Mouse (Mus musculus): ENCODE results near the gene Fam155a. TPM values are rescaled to one million over a fixed set of nuclear protein-coding genes. Genes with fewer than 3 reads are reported as not detected.
"Not testable (repeated sequence)": the region's sequence is repeated elsewhere in the genome, so short reads cannot be mapped to it uniquely, and the experiment has no call there.

Gene Fam155a
- polyA plus RNA-seq, 1 experiment from 2014 or later = 19.7 TPM

- Histone ChIP-seq H3K27me3 (no peaks in the 10 kb centered on the region), H3K9me3 (no peaks in the 10 kb centered on the region), H3K4me1 (replicated peaks) (0 out of 2 replicates have a peak, but pooled peaks cover 6% of the 10 kb centered on the region), H3K36me3 (no peaks in the 10 kb centered on the region), H3K4me2 (no peak overlapping the region), H3K27ac (replicated peaks) (peak overlapping the region; percentile 65), H3K9ac (no peak overlapping the region), H3K4me3 (no peak overlapping the region)
- 70% methylated on average over 2 of the region's 2 CpGs for WGBS
- ATAC-seq (ENCODE audit: low read depth) = no peak
Observed at GRCm38 (mm10) chr8:9423184-9423583, 347.8 kb downstream of the Fam155a start.

- Histone ChIP-seq H3K4me2 (no peak overlapping the region), H3K27me3 (no peaks in the 10 kb centered on the region), H3K9ac (no peak overlapping the region), H3K9me3 (no peaks in the 10 kb centered on the region), H3K27ac (replicated peaks) (no peak overlapping the region), H3K4me1 (replicated peaks) (0 out of 2 replicates have a peak, but pooled peaks cover 9% of the 10 kb centered on the region), H3K4me3 (no peak overlapping the region), H3K36me3 (no peaks in the 10 kb centered on the region)
- no peak for ATAC-seq (ENCODE audit: low read depth)
- 78% methylated on average over 10 of the region's 10 CpGs for WGBS
Observed at GRCm38 (mm10) chr8:9418856-9419800, 351.8 kb downstream of the Fam155a start.

- no peak for ATAC-seq (ENCODE audit: low read depth)
- no peak overlapping the region for H3K9ac ChIP-seq
- H3K9me3 ChIP-seq = no peaks in the 10 kb centered on the region
- no peak overlapping the region for H3K27ac ChIP-seq (replicated peaks)
- H3K36me3 ChIP-seq = no peaks in the 10 kb centered on the region
- WGBS = 90% methylated on average over 9 of the region's 9 CpGs
- H3K4me3 ChIP-seq = no peak overlapping the region
- H3K4me1 ChIP-seq (replicated peaks) = 0 out of 2 replicates have a peak, but pooled peaks cover 4% of the 10 kb centered on the region
- H3K27me3 ChIP-seq = no peaks in the 10 kb centered on the region
- no peak overlapping the region for H3K4me2 ChIP-seq
Observed at GRCm38 (mm10) chr8:9416189-9416588, 354.8 kb downstream of the Fam155a start.

GRCm38 (mm10) chr8:9408480-9408879 is 362.5 kb downstream of the Fam155a start:
- WGBS = 65% methylated on average over 5 of the region's 5 CpGs
- Histone ChIP-seq H3K27ac (replicated peaks) (no peak overlapping the region), H3K9me3 (no peaks in the 10 kb centered on the region), H3K27me3 (no peaks in the 10 kb centered on the region), H3K36me3 (no peaks in the 10 kb centered on the region), H3K4me2 (no peak overlapping the region), H3K4me1 (replicated peaks) (no peaks in the 10 kb centered on the region), H3K4me3 (no peak overlapping the region), H3K9ac (no peak overlapping the region)
- ATAC-seq (ENCODE audit: low read depth) = no peak

- H3K4me2 ChIP-seq = no peak overlapping the region
- H3K36me3 ChIP-seq = no peaks in the 10 kb centered on the region
- no peaks in the 10 kb centered on the region for H3K9me3 ChIP-seq
- no peak for ATAC-seq (ENCODE audit: low read depth)
- no peak overlapping the region for H3K27ac ChIP-seq (replicated peaks)
- no peaks in the 10 kb centered on the region for H3K27me3 ChIP-seq
- H3K9ac ChIP-seq = no peak overlapping the region
- H3K4me1 ChIP-seq (replicated peaks) = no peaks in the 10 kb centered on the region
- H3K4me3 ChIP-seq = no peak overlapping the region
- WGBS = 88% methylated on average over 6 of the region's 6 CpGs
Observed at GRCm38 (mm10) chr8:9406204-9406603, 364.8 kb downstream of the Fam155a start.

GRCm38 (mm10) chr8:9404651-9405050 is 366.3 kb downstream of the Fam155a start:
- H3K36me3 ChIP-seq = no peaks in the 10 kb centered on the region
- H3K27me3 ChIP-seq = no peaks in the 10 kb centered on the region
- H3K9ac ChIP-seq = no peak overlapping the region
- H3K4me3 ChIP-seq = no peak overlapping the region
- WGBS = 82% methylated on average over 3 of the region's 3 CpGs
- no peaks in the 10 kb centered on the region for H3K9me3 ChIP-seq
- H3K4me2 ChIP-seq = no peak overlapping the region
- no peak for ATAC-seq (ENCODE audit: low read depth)
- no peak overlapping the region for H3K27ac ChIP-seq (replicated peaks)
- no peaks in the 10 kb centered on the region for H3K4me1 ChIP-seq (replicated peaks)

- peaks cover 9% of the 10 kb centered on the region; the same call in 1 of the 2 replicates for H3K4me1 ChIP-seq (replicated peaks)
- WGBS = 60% methylated on average over 4 of the region's 4 CpGs
- no peak overlapping the region for H3K4me2 ChIP-seq
- no peak overlapping the region for H3K9ac ChIP-seq
- no peaks in the 10 kb centered on the region for H3K27me3 ChIP-seq
- no peak for ATAC-seq (ENCODE audit: low read depth)
- H3K9me3 ChIP-seq = no peaks in the 10 kb centered on the region
- H3K4me3 ChIP-seq = no peak overlapping the region
- no peak overlapping the region for H3K27ac ChIP-seq (replicated peaks)
- H3K36me3 ChIP-seq = no peaks in the 10 kb centered on the region
Observed at GRCm38 (mm10) chr8:9402393-9402792, 368.6 kb downstream of the Fam155a start.

- ATAC-seq (ENCODE audit: low read depth) = no peak
- 77% methylated on average over 3 of the region's 3 CpGs for WGBS
Observed at GRCm38 (mm10) chr8:9398606-9399263, 372.2 kb downstream of the Fam155a start.

GRCm38 (mm10) chr8:9398040-9398439 is 372.9 kb downstream of the Fam155a start:
- Histone ChIP-seq H3K9me3 (no peaks in the 10 kb centered on the region), H3K27ac (replicated peaks) (no peak overlapping the region), H3K9ac (no peak overlapping the region), H3K4me1 (replicated peaks) (peaks cover 9% of the 10 kb centered on the region; the same call in 1 of the 2 replicates), H3K4me2 (no peak overlapping the region), H3K4me3 (no peak overlapping the region), H3K27me3 (no peaks in the 10 kb centered on the region), H3K36me3 (no peaks in the 10 kb centered on the region)
- WGBS = 64% methylated on average over 6 of the region's 6 CpGs
- ATAC-seq (ENCODE audit: low read depth) = no peak

More at GRCm38 (mm10) chr8:9398606-9399263, 372.2 kb downstream of the Fam155a start:
- Histone ChIP-seq H3K4me1 (replicated peaks) (peaks cover 9% of the 10 kb centered on the region; the same call in 1 of the 2 replicates), H3K27ac (replicated peaks) (0 out of 2 replicates have a peak overlapping the region, but pooled peaks have one; percentile 23), H3K9ac (no peak overlapping the region), H3K4me2 (no peak overlapping the region), H3K4me3 (no peak overlapping the region), H3K36me3 (no peaks in the 10 kb centered on the region), H3K27me3 (no peaks in the 10 kb centered on the region), H3K9me3 (no peaks in the 10 kb centered on the region)

GRCm38 (mm10) chr8:9394670-9395069 is 376.3 kb downstream of the Fam155a start:
- Histone ChIP-seq H3K4me3 (no peak overlapping the region), H3K9ac (no peak overlapping the region), H3K36me3 (no peaks in the 10 kb centered on the region), H3K4me1 (replicated peaks) (peaks cover 9% of the 10 kb centered on the region; the same call in 1 of the 2 replicates), H3K9me3 (no peaks in the 10 kb centered on the region), H3K27ac (replicated peaks) (no peak overlapping the region), H3K4me2 (no peak overlapping the region), H3K27me3 (no peaks in the 10 kb centered on the region)
- 87% methylated on average over 5 of the region's 5 CpGs for WGBS
- ATAC-seq (ENCODE audit: low read depth) = no peak

GRCm38 (mm10) chr8:9393246-9393645 is 377.7 kb downstream of the Fam155a start:
- Histone ChIP-seq H3K4me1 (replicated peaks) (no peaks in the 10 kb centered on the region), H3K27ac (replicated peaks) (no peak overlapping the region), H3K9me3 (no peaks in the 10 kb centered on the region), H3K4me3 (no peak overlapping the region), H3K36me3 (no peaks in the 10 kb centered on the region), H3K4me2 (no peak overlapping the region), H3K27me3 (no peaks in the 10 kb centered on the region), H3K9ac (no peak overlapping the region)
- no peak for ATAC-seq (ENCODE audit: low read depth)
- 37% methylated on average over 2 of the region's 2 CpGs for WGBS

- not testable (repeated sequence) for H3K4me1 ChIP-seq (replicated peaks); H3K9ac ChIP-seq; H3K9me3 ChIP-seq; ATAC-seq (ENCODE audit: low read depth); H3K4me2 ChIP-seq; H3K36me3 ChIP-seq; H3K27ac ChIP-seq (replicated peaks); H3K27me3 ChIP-seq; H3K4me3 ChIP-seq
- 89% methylated on average over 2 of the region's 2 CpGs for WGBS
Observed at GRCm38 (mm10) chr8:9390229-9390628, 380.7 kb downstream of the Fam155a start.

Data from neural tube, embryonic 13.5 days (tissue).